Mouse (Mus musculus) layer of hippocampus, postnatal 25 days (tissue): ENCODE data around the gene Cdc42bpb. TPM values are rescaled to one million over a fixed set of nuclear protein-coding genes. Genes with fewer than 3 reads are reported as not detected.

ENCODE experiments used
- DNase-seq, 2 experiments: peaks; one replicate each; pipeline ENCODE4 v3.0.0; 2022; ENCODE audit warnings: mixed read lengths in 2 of 2, low spot score in 1 of 2; ENCODE audit errors: extremely low spot score in 1 of 2
- total RNA-seq, 2 experiments: library from RNA; stranded (reverse); gene quantifications; 2 replicates each; pipeline ENCODE4 v1.2.3; 2021

Cdc42bpb gene
- total RNA-seq, 2 experiments from 2014 or later = 107 to 117 TPM

- no peak for DNase-seq
Observed at GRCm38 (mm10) chr12:111349540-111350231, 27.8 kb downstream of the Cdc42bpb start.

DNA sequence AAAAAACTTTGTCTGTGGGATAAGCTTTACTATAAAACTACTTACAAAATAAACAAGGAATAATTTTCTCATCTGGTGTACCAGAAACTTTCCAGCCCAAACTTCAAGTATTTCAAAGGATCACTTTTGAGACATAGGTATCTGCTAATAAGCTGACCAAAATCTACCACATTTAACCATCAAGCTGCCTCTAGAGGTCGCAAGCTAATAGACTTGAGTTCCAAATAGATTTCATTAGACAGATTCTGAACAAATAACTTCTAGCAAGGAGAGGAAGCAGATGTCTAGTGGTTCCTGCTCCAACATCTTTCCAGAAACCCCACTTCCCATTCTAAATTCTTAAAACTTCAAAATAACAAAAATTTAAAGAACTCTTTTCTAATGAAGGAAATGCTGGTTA is 33.6 kb downstream of the Cdc42bpb start:
- DNase-seq = no peak

DNA sequence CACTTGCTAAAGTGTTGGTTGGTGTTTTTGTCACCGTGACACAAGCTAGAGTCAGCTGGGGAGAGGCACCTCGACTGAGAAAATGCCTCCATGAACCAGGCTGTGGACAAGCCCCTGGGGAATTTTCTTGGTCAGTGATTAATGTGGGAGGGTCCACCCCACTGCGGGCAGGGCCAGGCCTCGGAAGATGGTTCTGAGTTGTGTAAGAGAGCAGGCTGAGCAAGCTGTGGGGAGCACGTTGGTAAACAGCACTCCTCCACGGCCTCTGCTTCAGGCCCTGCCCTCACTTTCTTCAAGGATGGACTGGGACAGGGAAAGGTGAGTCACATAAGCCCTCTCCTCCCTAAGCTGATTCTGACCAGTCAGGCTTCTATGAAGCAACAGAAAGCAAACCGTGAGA is 36.8 kb downstream of the Cdc42bpb start:
- no peak for DNase-seq

DNA sequence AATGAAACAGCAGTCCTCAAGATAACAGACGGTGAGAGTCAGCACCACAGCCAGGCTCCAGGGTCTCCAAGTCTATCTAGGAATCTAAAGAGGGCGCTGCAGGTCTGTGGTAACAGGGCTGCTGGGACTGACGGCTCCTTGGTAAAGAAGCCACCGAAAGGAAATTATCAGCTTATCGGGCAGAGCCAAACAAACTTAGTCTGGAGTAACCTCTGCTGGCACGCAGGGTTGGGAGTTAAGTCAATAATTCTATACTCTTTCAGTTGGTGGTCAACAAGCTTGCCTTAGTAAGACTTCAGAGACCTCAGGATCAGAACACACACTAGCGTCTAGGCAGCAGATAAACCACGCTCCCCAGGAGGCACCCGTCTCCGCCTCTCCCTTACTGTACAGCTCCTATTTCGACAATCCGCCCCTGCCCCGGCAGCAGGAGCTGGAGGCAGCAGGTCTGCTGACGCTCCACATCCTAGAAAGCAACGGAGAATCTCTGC is 39.6 kb downstream of the Cdc42bpb start:
- DNase-seq = no peak

DNA sequence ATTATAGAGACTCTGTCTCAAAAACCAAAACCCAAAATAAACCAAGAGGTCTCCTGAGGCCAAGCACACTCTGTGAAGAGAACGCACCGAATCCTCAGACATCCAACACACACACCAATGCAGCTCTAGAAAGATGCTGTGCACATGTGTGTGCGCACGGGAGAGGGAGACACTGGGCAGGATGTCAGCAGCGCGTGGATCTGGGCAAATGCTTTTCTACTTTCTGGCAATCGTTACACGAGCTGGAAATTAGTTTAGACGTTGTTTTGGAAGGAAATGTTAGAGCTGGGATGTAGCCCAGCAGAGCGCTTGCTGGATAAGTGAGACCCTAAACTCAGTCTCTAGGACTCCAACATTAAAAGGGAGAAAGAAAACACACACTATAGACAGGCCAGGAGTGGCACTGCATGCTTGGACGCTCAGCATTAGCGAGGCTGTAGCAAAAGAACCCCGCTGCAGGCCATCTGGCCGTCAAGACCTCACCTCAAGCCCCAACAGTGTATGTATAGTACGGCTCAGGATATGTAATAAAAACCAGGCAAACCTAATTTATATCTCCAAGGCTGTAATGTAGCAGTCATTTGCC is 44.4 kb downstream of the Cdc42bpb start:
- no peak for DNase-seq

GRCm38 (mm10) chr12:111332443-111332842 is 45.1 kb downstream of the Cdc42bpb start:
- DNase-seq = no peak

DNA sequence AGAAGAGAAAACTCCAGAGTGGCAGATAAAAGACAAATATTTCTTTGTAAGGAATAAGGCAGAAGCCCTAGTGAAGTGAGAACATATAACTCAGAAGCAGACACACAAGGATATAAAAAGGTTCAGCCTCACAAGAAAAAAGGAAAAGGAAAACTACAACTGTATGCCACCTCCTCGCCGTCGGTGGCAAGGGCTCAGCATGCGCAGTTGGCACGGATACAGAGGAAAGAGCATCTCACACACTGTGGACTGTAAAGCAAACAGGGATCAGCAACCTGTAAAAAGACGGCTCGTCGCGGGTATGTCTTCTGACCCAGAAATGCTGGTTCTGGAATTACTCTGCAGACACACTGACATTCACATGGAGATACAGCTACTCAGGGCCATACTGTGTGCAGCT is 45.9 kb downstream of the Cdc42bpb start:
- no peak for DNase-seq

GRCm38 (mm10) chr12:111329281-111329680 is 48.2 kb downstream of the Cdc42bpb start:
- no peak for DNase-seq

GRCm38 (mm10) chr12:111328360-111328759 is 49.2 kb downstream of the Cdc42bpb start:
- DNase-seq = no peak

- no peak for DNase-seq
Observed at GRCm38 (mm10) chr12:111325744-111326424, 51.6 kb downstream of the Cdc42bpb start.

DNA sequence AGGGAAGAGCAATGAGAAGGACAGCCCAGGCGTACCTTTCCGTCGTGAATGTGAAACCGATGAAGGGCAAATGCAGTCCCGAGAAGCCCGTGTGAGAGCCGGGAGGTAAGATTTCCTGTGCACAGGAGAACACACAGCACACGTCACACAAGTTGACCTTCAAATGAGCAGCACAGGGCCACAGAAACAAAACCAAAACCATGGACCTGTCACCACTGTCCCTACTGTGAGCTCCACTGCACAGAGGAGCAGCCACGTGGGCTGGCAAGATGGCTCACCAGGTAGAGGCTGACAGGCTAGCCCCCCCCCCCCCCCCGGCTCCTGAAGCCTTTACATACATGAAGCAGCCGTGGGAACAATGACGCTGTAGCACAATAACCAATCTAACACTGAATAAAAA is 52.6 kb downstream of the Cdc42bpb start:
- no peak for DNase-seq

DNA sequence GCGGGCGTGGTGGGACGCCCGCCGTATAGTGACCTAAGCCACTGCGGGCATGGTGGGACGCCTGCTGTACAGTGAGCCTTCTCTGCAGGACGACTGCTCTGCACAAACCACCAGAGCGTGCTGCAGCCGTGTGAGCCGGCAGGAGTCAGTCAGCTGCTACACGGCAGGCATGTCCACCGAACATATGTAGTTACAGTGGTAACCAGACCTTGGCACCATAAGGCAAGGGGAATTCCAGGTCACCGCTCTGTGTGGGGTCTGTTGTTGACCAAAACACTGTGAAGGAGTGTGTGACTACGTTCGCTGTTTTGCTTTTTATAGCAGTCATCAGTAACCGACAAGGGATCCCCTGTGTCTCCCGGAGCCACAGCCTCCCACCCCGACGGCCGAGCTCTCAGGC is 53.0 kb downstream of the Cdc42bpb start:
- no peak for DNase-seq

DNA sequence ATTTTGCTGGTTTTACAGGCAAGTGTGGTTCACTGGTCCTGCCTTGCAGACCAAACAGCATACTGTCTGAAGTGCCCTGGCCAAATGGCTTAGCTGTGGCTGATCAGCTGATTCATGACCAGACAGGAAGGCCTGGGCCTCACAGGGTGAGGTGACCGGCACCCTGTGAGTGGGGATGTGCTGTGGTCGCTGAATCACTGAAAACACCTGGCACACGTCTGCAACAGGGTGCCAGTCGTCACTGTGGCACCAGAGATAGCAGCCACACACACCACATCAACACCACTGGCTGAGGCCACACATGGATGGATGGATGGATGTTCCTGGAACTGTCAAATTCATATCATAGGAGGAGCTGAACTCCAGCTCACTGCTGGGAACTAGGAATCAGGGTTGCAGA is 54.1 kb downstream of the Cdc42bpb start:
- DNase-seq = no peak

GRCm38 (mm10) chr12:111321832-111322231 is 55.7 kb downstream of the Cdc42bpb start:
- no peak for DNase-seq

DNA sequence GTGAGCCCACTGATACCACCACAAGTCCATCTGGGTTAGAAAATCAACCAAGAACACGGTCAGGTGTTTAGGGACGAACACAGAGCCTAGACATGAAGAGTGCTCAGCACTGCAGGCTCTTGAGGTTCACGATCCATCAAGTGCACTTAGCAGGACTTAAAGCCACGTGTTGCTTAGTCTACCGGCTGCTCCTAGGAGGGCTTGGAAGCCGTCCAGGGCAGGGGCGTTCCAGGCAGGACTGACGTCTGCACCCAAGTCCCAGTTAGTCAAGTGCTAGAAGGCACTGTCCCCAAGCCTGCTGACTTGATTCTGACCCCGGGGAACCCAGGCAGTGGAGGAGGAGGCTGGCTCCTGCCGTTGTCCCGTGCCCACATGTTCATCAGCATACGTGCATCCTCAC is 57.0 kb downstream of the Cdc42bpb start:
- DNase-seq = no peak

- no peak for DNase-seq
Observed at GRCm38 (mm10) chr12:111317694-111318093, 59.8 kb downstream of the Cdc42bpb start.

- no peak for DNase-seq
Observed at GRCm38 (mm10) chr12:111314273-111314672, 63.2 kb downstream of the Cdc42bpb start.

DNA sequence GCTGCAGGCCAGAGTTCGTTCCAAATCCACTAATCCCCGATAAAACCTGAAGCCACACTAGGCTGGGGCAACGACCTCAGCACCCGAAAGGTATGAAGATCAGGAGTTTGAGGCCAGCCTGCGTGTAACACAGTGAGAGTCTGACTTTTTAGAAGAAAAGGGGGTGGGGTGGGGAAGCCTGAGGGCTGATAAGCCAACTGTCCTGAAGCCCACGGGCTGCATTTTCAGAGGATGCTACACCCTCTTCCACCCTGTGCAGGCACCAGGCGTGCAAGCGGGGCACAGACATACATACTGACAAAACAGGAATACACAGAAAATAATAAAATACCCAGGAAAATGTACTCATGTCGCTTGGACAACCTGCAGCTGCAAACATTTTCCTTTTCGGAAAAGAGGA is 65.7 kb downstream of the Cdc42bpb start:
- no peak for DNase-seq

DNA sequence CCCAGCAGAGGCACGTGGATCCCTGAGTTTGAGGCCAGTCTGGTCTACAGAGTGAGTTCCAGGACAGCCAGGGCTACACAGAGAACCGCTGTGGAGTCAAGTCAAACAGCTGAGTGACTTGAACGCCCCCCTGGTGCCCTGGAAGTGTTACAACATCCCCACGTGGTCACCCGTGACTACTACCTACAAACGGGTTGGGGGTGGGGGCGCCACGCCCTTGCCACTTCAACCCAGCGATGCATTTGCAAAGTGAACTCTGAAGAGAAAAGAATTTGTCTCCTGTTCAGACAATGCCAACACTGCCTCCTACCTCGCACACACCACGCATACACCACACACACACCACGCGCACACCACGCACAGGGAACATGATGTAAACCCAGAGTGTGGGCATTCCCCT is 67.6 kb downstream of the Cdc42bpb start:
- DNase-seq = no peak

- no peak for DNase-seq
Observed at GRCm38 (mm10) chr12:111309256-111309655, 68.3 kb downstream of the Cdc42bpb start.

DNA sequence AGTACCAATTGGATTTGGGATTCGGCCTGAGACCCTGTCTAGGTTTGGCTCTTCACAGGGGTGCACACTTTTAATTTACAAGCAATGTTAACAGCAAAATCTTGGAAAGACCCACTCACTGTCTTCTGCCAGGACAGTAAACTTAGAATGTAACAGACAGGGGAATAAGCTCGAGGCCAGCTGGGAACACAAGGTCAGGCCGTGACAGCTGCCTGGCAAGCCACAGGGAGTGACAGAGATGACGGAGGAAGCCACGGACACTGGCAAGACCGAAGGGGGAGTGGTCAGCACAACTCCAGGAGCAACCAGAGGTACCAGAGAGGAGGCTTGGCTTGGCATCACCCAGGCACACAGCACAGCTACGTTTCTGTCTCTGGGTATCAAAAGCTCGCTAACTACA is 70.7 kb downstream of the Cdc42bpb start:
- no peak for DNase-seq
